Mouse (Mus musculus): Measurements from ENCODE around the gene Tagln2.

DNA sequence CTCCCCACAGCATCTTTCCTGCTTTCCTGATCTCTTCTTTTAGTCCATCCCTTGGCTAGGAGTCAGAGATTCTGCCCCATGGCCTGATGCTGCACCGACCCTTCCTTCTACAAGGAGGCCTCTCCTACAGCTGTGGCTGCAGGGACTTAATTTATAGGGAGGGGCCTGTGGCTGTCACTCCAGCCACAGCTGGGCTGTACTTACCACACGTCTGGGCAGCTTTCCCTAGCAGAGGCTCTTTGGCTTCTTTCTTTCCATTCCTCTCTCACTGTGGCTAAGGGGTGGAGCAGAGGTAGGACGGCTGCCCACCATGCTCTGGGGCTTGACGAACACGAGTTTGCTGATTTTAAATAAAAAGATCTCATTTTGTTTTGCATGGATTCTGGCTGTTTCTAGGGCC lies 7.2 kb downstream of the Tagln2 start:
- TF ChIP-seq CTCF (IDR thresholded peaks at IDR 0.05; ENCODE audit: borderline replicate concordance, insufficient read depth, low read depth, low read length) = no peak
- no peak for TF ChIP-seq POLR2A (IDR thresholded peaks at IDR 0.05; ENCODE audit: borderline replicate concordance, insufficient read depth, low read length)

Data from cerebellum, adult 2 months (tissue).